Mouse (Mus musculus): ENCODE results near the gene Chp1.
A peak's percentile ranks its signal among the peaks of the same experiment; 100 is the strongest.
"Not testable (repeated sequence)": the region's sequence is repeated elsewhere in the genome, so short reads cannot be mapped to it uniquely, and the experiment has no call there.

Chp1 gene

DNA sequence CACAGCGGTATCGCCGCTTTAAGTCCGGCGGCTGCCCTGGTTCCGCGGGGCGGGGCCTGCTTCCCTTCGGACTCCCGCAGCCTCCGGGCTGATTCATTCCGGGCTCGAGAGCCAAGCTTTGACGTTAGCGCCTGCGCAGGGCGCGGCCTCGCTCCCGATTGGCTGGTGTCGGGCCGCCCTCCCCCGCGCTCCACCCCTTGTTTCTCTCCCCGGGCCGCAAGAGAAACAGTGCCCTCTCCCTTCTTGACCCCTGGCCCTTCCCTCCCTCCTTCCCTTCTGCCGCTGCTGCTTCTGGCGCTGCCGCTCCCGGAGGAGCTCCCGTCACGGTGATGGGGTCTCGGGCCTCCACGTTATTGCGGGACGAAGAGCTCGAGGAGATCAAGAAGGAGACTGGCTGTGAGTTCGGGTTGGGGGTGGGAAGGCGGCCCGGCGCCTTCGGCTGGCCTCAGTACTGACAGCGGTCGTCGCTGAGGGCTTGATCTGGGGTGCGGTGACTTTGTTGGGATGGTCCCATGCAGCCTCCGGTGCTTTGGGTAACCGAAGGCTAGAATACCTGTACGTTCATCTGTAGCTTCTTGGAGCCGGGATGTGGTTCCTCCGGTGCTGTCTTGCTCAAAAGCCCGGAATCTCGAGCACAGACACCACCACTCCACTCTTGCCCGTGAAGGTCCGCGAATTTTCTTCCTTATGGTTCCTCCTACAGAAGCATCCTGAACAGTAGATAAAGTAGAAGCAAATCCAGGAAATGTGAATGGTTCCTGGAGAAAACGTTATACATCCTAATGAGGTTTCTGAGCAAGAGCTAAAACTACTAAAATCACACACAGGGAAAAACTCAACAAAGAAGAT lies at the start of gene Chp1, which contains the start of gene Exd1:
Chp1 (plus strand) TSS at position 176 of the 849 bp plus-strand sequence.
Exd1 (minus strand) TSS at position 106 of the 849 bp plus-strand sequence.
- DNase-seq (ENCODE audit: low read depth, low spot score), result peak; percentile 98

DNA sequence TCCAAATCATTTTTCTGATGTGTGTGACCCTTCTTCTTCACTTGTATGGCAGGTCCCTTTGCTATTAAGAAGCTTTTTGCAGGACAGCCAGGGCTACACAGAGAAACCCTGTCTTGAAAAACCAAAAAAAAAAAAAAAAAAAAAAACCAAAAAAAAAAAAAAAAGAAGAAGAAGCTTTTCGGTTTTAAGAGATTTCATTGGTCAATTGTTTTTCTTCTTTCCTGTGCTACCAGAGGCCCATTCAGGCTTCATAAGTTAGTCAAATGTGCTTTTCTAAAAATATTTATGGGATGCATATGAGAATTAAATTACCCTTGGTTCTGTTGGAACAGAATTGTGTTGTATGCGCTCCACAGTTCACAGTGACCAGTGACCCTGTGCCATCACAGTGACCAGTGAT lies 48.6 kb upstream of the Chp1 start:
- DNase-seq (ENCODE audit: low read depth, low spot score), result no peak

DNA sequence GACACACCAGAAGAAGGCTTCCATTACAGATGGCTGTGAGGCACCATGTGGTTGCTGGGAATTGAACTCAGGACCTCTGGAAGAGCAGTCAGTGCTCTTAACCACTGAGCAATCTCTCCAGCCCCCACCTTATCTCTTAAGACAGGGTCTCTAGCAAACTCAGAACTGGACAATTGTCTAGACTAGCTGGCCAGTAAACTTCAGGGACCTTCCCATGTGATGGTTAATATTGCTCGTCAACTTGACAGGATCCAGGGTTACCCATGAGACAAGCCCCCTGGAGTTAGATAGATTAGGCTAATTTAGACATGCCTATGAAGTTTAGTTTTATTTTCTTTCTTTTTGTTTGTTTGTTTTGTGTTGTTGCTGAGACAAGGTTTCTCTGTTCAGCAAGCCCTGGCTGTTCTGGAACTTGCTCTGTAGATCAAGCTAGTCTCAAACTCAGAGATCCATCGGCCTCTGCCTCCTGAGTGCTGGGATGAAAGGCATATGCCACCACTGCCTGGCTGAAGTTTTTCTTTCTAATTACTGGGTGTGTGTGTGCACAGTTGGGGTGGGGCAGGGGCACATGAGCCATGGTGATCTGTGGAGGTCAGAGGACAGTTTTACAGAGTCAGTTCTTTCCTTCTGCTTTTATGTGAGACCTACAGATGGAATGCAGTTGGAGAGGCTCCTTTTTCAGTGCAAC lies 46.4 kb upstream of the Chp1 start:
- DNase-seq (ENCODE audit: low read depth, low spot score), result no peak

DNA sequence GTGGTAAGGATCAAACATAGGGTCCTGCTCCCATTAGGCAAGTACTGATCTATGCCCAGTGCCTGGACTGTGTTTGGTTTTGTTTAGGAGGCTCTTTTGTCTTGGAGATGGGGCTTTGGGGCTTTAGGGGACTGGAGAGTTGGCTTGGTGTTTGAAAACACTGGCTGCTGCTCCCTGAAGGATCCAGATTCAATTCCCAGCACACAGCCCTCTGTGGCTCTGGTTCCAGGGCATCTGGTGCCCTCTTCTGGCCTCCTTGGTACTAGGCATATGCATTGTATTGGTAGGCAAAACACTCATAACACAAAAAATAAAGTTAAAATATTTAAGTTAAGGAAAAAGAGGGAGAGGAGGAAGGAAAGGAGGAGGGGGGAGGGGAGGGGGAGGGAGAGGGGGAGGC lies 40.4 kb upstream of the Chp1 start:
- peak; percentile 70 for DNase-seq (ENCODE audit: low read depth, low spot score)

DNA sequence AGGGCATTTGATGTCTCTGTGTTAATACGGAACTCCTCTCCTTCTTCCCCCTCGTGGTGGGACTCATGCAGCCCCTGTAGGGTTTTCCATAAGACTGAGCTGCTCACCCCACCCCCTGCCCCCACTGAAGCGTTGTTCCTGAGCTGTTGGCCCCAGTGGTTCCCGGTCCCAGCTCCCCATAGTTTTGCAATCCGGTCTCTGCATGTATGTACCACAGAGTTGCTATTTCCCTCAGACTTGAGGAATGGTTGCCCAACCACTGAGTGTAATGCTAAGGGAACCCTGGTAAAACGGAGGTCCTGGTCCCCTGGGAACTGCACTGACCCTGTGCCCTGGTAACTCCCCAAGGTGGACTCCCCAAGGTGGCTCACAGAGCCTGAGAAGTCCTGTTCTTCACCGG lies 39.0 kb upstream of the Chp1 start:
- DNase-seq (ENCODE audit: low read depth, low spot score), result not testable (repeated sequence)

DNA sequence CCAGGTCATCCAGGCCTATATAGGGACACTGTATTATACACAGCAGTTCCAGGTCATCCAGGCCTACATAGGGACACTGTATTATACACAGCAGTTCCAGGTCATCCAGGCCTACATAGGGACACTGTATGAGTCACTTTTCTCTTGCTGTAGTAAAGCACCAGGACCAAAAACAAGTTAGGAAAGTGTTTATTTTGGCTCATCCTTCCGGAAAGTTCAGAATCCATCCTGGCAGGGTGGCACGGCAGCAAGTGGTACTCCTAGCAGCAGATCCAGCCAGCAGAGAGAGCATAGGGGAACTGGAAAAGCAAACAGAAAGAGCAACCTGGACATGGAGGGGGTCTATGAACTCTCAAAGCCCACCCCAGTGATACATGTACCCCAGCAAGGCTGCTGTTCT lies 36.6 kb upstream of the Chp1 start:
- DNase-seq (ENCODE audit: low read depth, low spot score), result no peak

DNA sequence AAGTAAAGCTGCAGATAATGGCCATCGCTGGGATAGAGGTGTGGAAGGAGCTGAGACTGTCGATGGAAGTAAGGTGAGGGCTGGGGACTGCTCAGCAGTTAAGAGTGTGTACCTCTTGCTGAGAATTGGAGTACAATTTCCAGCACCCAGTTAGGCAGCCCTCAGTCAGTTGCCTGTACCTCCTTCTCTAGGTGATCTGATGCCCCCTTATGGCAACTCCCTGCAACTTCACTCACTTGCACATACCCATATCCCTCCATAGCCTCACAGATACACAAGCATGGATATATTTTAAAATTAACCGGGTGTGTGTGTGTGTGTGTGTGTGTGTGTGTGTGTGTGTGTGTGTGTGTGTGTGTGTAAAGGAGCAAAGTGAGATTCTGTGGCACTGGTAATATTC lies 35.2 kb upstream of the Chp1 start:
- DNase-seq (ENCODE audit: low read depth, low spot score), result peak; percentile 70

DNA sequence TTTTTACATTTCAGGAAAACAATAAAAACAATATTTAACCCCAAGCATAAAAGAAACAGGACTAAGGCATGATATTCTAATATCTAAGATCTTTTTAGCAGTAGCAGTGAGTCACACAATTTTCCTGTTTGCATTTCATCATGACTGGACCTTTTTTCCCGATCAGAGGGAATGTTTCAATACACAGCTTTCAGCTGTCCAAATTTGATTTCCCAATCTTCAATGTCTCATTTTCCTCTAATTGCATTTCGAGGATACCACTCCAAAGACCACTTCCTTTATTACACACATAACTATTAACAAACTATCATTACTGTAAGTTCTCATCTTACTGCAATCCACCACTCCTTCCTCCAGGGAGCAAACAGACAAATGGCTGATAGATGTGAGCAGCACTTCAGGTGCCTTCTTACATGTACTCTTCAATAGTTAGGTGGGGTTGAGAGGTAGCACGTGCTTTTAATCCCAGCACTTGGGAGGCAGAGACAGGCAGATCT lies 33.4 kb upstream of the Chp1 start:
- no peak for DNase-seq (ENCODE audit: low read depth, low spot score)

DNA sequence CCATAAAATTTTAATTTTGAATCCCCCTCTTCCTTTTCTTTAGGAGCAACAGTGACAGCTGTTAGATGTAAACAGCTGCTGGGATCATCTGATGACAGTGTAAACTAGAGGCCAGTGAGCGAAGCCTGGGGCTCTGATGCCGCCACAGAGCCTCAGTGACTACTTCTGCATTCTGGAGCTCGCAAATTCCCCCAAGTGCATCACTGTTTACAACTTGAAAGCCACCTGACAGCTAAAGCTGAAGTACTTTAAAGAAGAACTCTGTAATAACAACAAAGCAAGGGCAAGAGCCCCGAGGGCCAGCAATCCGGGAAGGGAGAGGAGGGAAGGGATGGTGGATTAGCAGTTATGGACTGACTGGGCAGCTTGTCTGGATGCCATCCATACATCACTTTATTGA lies 30.7 kb upstream of the Chp1 start:
- no peak for DNase-seq (ENCODE audit: low read depth, low spot score)

DNA sequence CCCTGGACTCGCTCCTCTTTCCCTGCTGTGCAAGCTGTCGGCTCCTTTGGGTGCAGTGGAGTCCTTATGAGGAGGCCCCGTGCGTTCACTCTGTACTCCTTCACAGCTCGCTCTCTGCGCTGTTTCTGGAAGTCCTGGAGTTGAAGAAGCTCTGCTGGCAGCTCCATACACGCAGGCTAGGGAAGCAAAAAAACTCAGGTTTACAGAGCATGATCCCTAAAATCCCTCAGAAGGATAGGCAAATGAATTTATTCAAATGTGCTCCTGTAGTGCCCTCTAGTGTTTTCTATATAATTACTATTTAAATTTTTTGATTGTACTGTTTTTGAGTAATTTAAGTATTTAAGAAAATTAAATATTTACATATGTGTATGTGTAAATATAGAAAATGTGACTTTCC lies 26.9 kb upstream of the Chp1 start:
- DNase-seq (ENCODE audit: low read depth, low spot score), result no peak

DNA sequence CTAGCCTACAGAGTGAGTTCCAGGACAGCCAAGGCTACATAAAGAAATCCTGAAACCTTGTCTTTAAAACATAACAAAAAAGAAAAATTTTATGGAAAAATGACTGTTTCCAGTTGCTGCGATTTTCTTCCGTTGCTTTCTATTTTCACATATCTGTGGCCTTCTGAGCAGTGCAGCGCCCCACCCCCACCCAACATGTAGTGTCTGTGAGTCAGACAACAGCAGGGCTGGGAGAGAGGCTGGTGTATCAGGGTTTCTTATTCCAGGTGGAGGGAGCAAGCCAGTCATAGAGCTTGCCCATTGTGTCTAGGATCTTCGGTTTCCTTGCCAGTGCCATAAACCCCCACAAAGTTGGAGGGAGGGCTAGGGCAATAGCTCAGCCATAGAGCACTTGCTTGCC lies 23.7 kb upstream of the Chp1 start:
- DNase-seq (ENCODE audit: low read depth, low spot score), result no peak

DNA sequence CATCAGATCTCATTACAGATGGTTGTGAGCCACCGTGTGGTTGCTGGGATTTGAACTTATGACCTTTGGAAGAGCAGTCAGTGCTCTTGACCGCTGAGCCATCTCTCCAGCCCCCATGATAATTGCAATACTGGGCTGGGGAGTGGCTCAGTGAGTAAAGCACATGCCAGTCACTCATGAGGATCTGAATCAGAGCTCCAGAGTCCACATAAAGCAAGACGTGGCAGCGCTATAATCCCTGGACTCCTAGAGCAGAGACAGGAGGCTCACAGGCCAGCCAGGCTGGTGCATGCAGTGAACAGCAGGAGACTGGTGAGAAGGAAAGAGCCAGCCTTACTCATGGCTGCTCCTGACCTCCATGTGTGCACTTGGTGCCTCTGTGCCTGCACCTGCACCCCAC lies 22.1 kb upstream of the Chp1 start:
- DNase-seq (ENCODE audit: low read depth, low spot score), result no peak

DNA sequence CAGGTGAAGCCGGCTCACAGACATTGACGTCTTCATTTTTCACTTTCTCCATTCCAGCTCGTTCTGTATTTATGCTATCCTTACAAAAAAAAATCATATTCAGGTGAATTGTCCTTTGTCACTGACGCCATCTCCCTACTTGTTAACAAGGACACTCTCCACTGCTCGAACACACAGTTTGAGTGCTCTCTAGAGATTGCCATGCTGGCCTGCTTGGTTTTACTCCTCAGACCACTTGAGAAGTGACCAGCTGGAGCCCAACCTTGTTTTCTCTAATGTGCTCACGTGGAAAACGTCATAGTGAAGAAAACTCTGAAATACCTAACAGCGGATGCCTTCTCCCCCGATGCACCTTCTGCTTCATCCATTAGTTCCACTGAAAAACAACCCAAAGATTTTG lies 8.7 kb upstream of the Chp1 start:
- no peak for DNase-seq (ENCODE audit: low read depth, low spot score)

DNA sequence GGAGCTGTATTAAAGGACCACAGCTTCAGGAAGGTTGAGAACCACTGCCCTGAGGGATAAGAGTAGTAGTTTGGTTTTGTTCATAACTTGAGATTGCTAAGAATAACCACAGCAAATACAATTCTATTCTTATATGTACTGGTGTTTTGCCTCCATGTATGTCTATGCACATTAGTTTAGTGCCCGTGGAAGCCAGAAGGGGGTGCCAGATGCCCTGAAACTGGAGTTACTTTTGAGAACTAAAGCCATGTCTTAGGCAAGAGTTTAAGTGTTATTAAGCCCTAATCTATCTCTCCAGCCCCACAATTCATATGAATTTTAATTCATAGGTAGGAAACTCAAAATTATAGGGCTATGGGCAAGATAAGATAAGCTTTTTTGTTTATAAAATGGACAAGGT lies 5.4 kb upstream of the Chp1 start:
- peak; percentile 50 for DNase-seq (ENCODE audit: low read depth, low spot score)

DNA sequence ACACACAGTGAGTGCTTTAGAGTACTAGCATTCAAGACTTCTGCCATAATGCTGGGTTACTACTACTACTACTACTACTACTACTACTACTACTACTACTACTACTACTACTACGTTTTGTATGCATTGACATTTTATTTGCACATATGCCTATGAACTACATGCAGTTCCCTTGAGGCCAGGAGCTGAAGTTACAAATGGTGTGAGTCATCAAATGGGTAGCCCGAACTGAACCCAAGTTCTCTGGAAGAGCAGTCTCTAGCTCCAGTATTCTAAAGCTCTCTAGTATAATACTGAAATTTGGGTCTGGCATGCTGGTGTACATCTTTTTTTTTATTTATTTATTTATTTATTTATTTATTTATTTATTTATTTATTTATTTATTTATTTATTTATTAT lies 3.8 kb upstream of the Chp1 start:
- DNase-seq (ENCODE audit: low read depth, low spot score), result no peak

DNA sequence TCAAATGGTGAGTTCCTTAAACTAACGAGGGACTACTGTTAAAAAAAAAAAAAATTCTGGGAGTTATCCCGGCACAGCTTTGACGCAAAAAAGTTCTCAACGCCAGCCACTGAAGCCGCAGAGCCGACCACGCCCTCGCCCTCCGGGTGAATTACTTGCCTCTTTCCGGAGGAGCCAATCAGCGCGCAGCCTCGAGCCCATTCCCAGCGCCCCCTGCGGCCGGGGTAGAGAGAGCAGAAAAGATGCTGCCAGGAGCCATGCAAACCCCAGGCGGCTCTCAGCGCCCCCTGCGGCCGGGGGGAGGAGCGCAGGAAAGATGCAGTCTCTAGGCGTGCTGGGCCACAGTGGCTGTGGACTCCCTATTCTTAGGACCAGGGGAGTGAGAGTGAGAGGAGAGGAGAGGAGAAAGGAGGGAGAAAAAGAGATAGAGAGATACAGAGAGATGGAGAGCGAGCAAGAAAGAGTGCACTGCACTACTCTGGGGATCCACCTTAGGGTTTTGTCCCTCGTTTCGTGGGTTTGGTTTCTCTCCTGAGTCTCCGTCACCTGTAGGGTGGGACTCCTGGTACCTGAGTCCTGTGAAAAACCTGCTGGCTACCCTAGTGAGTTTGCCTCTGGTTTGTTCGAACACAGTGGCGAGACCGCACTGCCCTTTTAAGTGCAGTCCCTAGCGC lies 512 bp upstream of the Chp1 start:
- peak; percentile 97 for DNase-seq (ENCODE audit: low read depth, low spot score)

DNA sequence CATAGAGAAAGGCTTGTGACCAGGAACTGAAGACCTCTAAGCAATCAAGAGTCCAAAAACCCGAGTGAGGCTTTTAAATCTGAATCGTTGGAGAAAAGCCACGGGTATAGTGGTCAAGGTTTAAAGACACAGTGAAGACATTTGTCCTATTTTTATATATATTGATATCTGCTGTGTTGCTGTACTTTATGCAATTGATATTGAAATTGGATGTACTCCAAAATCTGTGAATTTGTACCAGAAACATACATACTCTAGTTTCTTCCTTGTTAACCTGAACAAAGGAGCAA lies 819 bp downstream of the Chp1 start:
- DNase-seq (ENCODE audit: low read depth, low spot score), result no peak

DNA sequence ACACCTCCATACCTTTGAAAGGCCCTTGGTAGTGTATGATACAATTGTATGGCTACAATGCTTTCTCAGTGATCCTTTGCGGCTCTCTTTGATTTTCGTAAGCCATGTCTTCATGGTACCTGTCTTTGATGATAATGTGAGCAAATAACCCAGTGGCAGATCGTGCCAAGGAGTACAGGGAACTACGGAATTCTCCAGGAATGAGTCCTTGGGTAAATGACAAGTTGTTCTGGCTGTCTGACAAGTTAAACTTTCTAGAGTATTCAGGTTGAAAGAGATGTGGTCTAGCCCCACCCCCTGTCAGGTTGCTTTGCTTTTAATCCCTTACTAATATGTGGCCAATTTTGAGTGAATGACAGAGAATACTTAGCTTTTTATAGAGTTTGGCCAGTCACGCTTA lies 1.2 kb downstream of the Chp1 start:
- DNase-seq (ENCODE audit: low read depth, low spot score), result no peak

DNA sequence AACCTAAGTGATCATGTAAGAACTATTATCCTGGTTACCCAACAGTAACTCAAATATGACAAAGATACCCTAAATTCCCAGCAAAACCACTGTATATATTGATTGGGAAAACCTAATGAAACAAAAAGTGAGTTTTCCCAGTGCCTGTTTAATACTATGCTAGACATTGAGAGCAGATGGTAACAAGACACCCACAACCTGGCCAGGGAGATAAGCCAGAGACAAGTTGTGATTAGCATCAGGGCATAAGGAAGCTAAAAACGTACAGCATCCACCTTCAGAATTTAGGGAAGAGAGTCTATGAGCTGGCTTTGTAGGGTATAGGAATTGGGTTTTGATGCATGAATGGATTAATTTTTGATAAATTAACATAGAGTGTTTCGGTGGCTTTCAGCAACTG lies 2.2 kb downstream of the Chp1 start:
- DNase-seq (ENCODE audit: low read depth, low spot score), result no peak

DNA sequence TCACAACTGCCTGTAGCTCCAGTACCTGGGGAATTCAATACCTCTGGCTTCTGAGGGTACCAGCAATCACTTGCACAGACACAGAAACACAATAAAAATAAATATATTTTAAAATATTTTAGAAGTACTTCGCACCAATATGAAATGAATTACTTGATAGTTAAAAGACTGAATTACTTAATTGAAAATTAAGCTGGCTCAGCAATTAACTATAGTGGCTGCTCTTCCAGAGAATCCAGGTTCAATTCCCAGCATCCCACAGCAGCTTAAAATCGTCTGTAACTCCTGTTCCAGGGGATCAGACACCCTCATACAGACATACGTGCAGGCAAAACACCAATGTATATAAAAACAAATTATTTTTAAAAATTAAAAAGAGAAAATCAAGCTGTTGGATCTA lies 10.5 kb downstream of the Chp1 start:
- no peak for DNase-seq (ENCODE audit: low read depth, low spot score)

DNA sequence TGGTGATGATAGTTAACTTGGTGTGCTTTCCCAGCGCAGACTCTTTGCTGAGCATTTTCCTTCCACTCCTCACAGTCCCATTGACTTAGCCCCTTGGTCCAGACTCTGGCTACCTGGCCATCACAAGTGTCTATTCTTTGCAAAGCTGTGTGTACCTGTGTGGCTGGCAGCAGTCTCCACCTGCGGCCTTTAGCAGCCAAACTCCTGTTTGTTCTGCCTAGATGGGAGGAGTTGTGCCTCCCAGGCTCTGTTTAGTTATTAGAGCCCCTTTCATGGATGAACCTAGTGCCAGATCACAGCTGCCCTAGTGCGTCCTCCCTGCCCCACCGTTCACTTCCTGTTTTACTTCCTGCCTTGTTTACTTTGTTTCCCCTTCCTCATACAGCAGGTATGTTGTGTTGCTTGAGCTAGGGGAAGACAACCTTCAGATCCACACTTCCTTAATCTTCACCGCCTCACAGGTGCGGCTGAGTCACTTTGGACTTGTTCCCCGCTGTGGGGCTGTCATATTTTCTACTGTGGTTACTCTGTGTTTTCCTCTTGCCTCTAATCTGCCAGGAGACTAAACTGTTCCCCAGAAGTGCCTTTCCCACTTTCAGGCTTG lies 11.3 kb downstream of the Chp1 start:
- no peak for DNase-seq (ENCODE audit: low read depth, low spot score)

DNA sequence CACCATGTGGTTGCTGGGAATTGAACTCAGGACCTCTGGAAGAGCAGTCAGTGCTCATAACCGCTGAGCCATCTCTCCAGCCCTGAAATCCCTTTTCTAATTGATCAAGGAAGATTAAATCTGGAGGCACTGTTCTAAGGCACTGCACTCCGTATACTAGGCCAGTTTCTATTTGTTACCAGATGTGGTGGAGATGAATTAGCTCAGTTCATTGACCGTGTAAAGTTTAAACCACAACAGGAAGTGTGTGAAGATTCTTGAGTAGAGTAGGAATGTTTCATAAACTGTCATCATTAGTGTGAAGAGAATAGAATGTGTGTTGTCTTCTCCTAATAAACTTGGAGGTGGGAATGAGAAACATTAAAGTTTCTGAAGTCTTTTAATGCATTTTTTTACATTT lies 14.3 kb downstream of the Chp1 start:
- DNase-seq (ENCODE audit: low read depth, low spot score), result no peak

All from R1 (cell line).